Mouse (Mus musculus) liver, embryonic 16.5 days (tissue): Measurements from ENCODE around the gene Aplnr. TPM values are rescaled to one million over a fixed set of nuclear protein-coding genes. Genes with fewer than 3 reads are reported as not detected.

Source experiments
- ATAC-seq: fragments of 200-750 bp; cut with Nextera tagmentation; 2 replicates; pipeline ENCODE4 v1.8.0; 2017; ENCODE audit warnings: low read depth, mild to moderate bottlenecking, moderate number of reproducible peaks, moderate library complexity
- H3K27ac ChIP-seq: fragments of 300-500 bp; sonication (generic); 2 replicates; pipeline ENCODE4 v1.5.1; 2014; ENCODE audit warnings: mild to moderate bottlenecking, low read length
- H3K27me3 ChIP-seq: fragments of 300-500 bp; sonication (generic); 2 replicates; pipeline ENCODE4 v1.6.1; 2014; ENCODE audit warnings: low read depth, low read length, mixed read lengths; ENCODE audit not compliant: control insufficient read depth, insufficient read depth
- H3K36me3 ChIP-seq: fragments of 300-500 bp; sonication (generic); 2 replicates; pipeline ENCODE4 v1.6.1; 2014; ENCODE audit warnings: mild to moderate bottlenecking; ENCODE audit not compliant: control insufficient read depth, insufficient read depth
- H3K4me1 ChIP-seq: fragments of 300-500 bp; sonication (generic); 2 replicates; pipeline ENCODE4 v1.6.1; 2014; ENCODE audit warnings: low read depth, low read length, mixed read lengths; ENCODE audit not compliant: control insufficient read depth
- H3K4me2 ChIP-seq: fragments of 300-500 bp; sonication (generic); 2 replicates; pipeline ENCODE4 v1.6.1; 2014; ENCODE audit warnings: low read depth, low read length, mixed read lengths
- H3K4me3 ChIP-seq: fragments of 300-500 bp; sonication (generic); 2 replicates; pipeline ENCODE4 v1.5.1; 2014; ENCODE audit warnings: low read depth, mild to moderate bottlenecking, low read length
- H3K9ac ChIP-seq: fragments of 300-500 bp; sonication (generic); 2 replicates; pipeline ENCODE4 v1.6.1; 2014; ENCODE audit warnings: low read depth, low read length
- H3K9me3 ChIP-seq: fragments of 300-500 bp; sonication (generic); replicated peaks from 2 replicates; pipeline ENCODE4 v1.6.1; 2016; ENCODE audit warnings: low read length; ENCODE audit not compliant: control insufficient read depth
- WGBS: fragments of 180-500 bp; shearing (Covaris S2); extraction: QIAGEN DNeasy Blood & Tissue Kit; methylation state at CpG from one replicate; pipeline ENCODE4 v1.1.7; 2014; ENCODE audit not compliant: insufficient replicate concordance; 5-methylcytosine and 5-hydroxymethylcytosine counted together
- polyA plus RNA-seq: library from polyadenylated mRNA; unstranded; fragments of >200 nt; fragmentation: Nextera tagmentation; extraction: Ambion mirVana; gene quantifications from 2 replicates; pipeline ENCODE4 v1.2.1, GENCODE M21; 2015

The Aplnr gene
- polyA plus RNA-seq, 1 experiment from 2014 or later, result 2.7 TPM

DNA sequence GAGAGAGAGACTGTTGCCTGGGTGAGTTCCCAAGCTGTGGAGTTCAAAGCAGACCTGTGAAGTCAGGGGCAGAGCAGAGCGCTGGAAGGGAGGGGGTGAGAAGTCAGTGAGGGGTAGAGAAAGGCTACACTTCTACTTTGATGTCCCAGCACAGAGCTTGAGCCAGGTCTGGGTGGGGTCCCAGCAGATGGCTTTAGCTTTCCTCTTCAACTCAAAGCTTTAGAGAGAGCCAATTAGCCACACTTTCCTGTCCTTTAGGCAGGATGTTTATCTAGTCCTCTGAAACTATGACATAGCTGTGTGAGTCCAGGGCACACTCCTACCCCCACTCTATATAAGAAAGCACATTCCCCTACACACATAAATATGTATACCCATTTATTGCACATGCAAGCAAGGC is 4.3 kb upstream of the Aplnr start:
- Histone ChIP-seq H3K27me3 (no peaks in the 10 kb centered on the region), H3K9me3 (no peaks in the 10 kb centered on the region), H3K4me2 (no peak overlapping the region), H3K9ac (no peak overlapping the region), H3K36me3 (no peaks in the 10 kb centered on the region), H3K4me1 (peaks cover 10% of the 10 kb centered on the region), H3K4me3 (no peak overlapping the region), H3K27ac (no peak overlapping the region)
- ATAC-seq, result no peak
- WGBS, result 0% methylated on average over 1 of the region's 1 CpGs

DNA sequence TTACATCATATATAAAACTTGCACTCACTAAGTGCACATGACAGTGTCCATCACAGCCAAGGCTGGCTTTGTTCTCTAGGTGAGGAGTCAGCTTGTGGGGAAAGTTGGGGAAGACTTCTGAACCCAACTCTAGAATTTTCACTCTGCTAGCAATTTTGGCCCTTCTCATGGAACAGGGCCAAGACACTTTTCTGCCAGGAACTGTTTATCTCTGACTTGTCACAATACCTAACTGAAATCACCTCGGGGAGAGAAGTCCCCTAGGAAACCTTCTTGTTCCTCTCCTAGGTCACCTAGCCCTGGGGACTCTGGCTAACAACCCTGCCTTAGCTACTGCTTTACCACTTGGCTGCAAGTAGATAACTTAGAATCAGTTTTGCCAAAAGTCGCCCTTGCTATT is 3.8 kb upstream of the Aplnr start:
- H3K9me3 ChIP-seq, result no peaks in the 10 kb centered on the region
- 24% methylated on average over 2 of the region's 2 CpGs for WGBS
- ATAC-seq, result no peak
- H3K36me3 ChIP-seq, result no peaks in the 10 kb centered on the region
- H3K9ac ChIP-seq, result no peak overlapping the region
- no peaks in the 10 kb centered on the region for H3K27me3 ChIP-seq
- H3K27ac ChIP-seq, result no peak overlapping the region
- H3K4me3 ChIP-seq, result no peak overlapping the region
- H3K4me2 ChIP-seq, result no peak overlapping the region
- peaks cover 10% of the 10 kb centered on the region for H3K4me1 ChIP-seq

DNA sequence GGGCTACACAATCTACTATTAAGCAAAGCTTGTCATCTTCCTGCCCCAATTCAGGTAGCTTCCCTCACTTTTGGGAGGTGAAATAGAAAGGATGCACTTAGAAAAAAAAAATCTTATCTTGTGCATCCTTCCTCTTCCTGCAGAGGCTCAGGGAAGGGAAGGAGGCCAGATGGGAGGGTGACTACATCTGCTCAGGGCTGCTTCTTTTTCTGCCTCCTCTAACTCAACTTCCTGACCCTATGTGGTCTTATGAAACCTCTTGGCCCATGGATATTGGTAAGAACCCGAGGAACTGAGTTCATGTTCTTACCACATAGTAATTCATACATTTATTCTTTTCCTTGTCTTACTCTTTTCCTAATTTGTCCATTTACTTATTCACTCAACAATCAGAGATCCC is 926 bp upstream of the Aplnr start:
- H3K9me3 ChIP-seq, result no peaks in the 10 kb centered on the region
- H3K4me1 ChIP-seq, result peaks cover 10% of the 10 kb centered on the region
- H3K27ac ChIP-seq, result no peak overlapping the region
- H3K27me3 ChIP-seq, result no peaks in the 10 kb centered on the region
- no peak overlapping the region for H3K4me3 ChIP-seq
- 0% methylated on average over 1 of the region's 1 CpGs for WGBS
- H3K9ac ChIP-seq, result no peak overlapping the region
- ATAC-seq, result no peak
- H3K36me3 ChIP-seq, result no peaks in the 10 kb centered on the region
- no peak overlapping the region for H3K4me2 ChIP-seq

DNA sequence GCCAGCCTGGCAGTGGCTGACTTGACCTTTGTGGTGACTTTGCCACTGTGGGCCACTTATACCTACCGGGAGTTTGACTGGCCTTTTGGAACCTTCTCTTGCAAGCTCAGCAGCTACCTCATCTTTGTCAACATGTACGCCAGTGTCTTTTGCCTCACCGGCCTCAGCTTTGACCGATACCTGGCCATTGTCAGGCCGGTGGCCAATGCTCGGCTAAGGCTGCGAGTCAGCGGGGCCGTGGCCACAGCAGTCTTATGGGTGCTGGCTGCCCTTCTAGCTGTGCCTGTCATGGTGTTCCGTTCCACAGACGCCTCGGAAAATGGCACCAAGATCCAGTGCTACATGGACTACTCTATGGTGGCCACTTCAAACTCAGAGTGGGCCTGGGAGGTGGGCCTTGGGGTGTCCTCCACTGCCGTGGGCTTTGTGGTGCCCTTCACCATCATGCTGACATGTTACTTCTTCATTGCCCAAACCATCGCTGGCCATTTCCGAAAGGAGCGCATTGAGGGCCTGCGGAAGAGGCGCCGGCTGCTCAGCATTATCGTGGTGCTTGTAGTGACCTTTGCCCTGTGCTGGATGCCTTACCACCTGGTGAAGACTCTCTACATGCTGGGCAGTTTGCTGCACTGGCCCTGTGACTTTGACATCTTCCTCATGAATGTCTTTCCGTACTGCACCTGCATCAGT is 951 bp downstream of the Aplnr start:
- Histone ChIP-seq H3K36me3 (no peaks in the 10 kb centered on the region), H3K4me1 (peaks cover under 1% of the 10 kb centered on the region; the same call in 1 of the 2 replicates), H3K27ac (no peak overlapping the region), H3K9me3 (no peaks in the 10 kb centered on the region), H3K4me2 (0 out of 2 replicates have a peak overlapping the region, but pooled peaks have one; percentile 3), H3K27me3 (no peaks in the 10 kb centered on the region), H3K9ac (no peak overlapping the region), H3K4me3 (no peak overlapping the region)
- no peak for ATAC-seq
- WGBS, result 68% methylated on average over 21 of the region's 21 CpGs

DNA sequence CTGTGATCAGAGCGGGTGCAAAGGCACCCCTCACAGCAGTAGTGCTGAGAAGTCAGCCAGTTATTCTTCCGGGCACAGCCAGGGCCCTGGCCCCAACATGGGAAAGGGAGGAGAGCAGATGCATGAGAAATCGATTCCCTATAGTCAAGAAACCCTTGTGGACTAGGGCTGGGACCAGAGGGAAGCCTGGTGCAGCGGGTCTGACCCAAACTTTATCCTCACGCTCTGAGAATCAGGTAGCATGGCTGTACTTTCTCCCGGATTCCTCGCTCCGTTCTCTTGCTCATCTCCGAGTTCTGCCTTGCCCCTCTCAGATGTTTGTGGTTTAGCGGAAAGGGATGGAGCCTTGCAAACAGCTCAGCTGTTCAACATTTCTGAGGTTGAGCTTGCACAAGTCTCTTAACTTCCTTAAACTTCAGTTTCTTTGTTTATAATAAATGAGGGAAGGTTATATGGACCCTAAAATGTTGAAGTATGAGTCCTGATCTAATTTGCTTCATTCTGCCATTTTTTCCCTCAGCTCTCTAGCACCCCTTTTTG is 1.6 kb downstream of the Aplnr start:
- H3K4me3 ChIP-seq, result peak overlapping the region; percentile 16
- H3K9ac ChIP-seq, result no peak overlapping the region

DNA sequence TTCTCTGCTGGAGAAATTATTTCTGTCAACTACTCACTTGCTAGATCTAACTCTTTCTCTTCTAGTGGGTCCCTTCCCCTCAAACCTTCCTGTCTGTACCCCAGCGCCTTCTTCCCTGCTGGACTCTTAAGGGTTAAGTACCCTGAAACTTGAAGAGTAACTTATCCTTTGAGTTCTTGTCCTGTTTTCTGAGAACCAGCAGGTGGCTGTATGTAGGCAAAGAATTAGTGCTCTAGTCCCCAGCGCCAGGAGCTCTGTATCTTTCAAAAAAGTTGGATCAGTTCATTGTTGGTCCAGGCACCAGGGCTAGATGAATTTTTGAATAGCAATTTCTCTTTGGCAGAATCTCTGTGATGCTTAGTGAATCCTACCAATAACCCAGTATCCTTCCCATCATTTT is 2.1 kb downstream of the Aplnr start:
- H3K4me1 ChIP-seq, result no peaks in the 10 kb centered on the region; the same call in 1 of the 2 replicates
- no peak overlapping the region for H3K9ac ChIP-seq
- H3K36me3 ChIP-seq, result no peaks in the 10 kb centered on the region
- no peak overlapping the region for H3K4me2 ChIP-seq
- no peaks in the 10 kb centered on the region for H3K27me3 ChIP-seq
- H3K4me3 ChIP-seq, result no peak overlapping the region
- no peaks in the 10 kb centered on the region for H3K9me3 ChIP-seq
- 0 out of 2 replicates have a peak overlapping the region, but pooled peaks have one; percentile 7 for H3K27ac ChIP-seq
- WGBS, result 13% methylated on average over 2 of the region's 2 CpGs
- no peak for ATAC-seq

More for the DNA sequence above, 1.6 kb downstream of the Aplnr start:
- Histone ChIP-seq H3K36me3 (no peaks in the 10 kb centered on the region), H3K27ac (no peak overlapping the region), H3K27me3 (no peaks in the 10 kb centered on the region), H3K4me1 (no peaks in the 10 kb centered on the region; the same call in 1 of the 2 replicates), H3K4me2 (0 out of 2 replicates have a peak overlapping the region, but pooled peaks have one; percentile 3), H3K9me3 (no peaks in the 10 kb centered on the region)
- no peak for ATAC-seq
- 13% methylated on average over 10 of the region's 10 CpGs for WGBS

DNA sequence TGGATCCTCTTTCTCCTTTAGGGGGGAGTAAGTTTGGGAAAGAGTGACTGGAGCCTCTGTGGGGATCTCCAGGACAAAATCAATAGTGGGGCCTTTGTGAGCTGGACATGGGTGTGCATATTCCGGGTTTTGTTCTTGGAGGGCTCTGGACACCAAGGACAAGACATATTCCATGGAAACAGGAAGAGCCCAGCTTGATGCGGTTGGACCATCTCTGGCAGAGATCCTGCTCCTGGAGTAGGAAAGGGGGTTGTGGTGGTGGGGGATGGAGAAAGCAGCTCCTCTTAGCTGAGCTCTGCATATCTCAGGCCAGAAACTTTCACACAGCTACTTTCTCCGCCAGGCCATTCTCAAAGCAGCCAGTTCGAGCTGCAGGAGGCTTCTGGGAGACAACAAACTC is 3.4 kb downstream of the Aplnr start:
- H3K4me1 ChIP-seq, result no peaks in the 10 kb centered on the region; the same call in 1 of the 2 replicates
- no peaks in the 10 kb centered on the region for H3K36me3 ChIP-seq
- H3K9ac ChIP-seq, result no peak overlapping the region
- H3K9me3 ChIP-seq, result no peaks in the 10 kb centered on the region
- H3K4me3 ChIP-seq, result no peak overlapping the region
- H3K27me3 ChIP-seq, result no peaks in the 10 kb centered on the region
- H3K27ac ChIP-seq, result no peak overlapping the region
- H3K4me2 ChIP-seq, result no peak overlapping the region
- 31% methylated on average over 4 of the region's 4 CpGs for WGBS
- no peak for ATAC-seq

DNA sequence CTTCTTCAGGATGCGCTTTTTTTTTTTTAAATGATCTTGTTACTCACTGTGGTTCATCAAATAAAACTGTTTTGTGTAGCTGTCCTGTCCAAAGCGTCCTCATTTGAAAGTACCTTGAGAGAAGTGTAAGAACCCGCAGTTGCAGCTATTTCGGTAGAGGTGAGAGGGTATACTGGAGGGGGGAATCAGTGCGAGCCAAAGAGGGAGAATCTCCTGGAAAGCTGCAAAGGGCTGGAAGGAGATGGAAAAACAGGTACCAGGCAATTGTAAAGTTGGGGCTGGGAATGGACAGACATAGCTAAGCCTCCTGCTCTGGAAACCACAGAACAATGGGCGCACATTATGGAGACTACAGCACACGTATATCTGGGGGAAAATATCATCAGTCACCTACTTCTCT is 3.8 kb downstream of the Aplnr start:
- Histone ChIP-seq H3K36me3 (no peaks in the 10 kb centered on the region), H3K4me2 (no peak overlapping the region), H3K27ac (no peak overlapping the region), H3K9ac (no peak overlapping the region), H3K4me3 (no peak overlapping the region), H3K9me3 (no peaks in the 10 kb centered on the region), H3K27me3 (no peaks in the 10 kb centered on the region), H3K4me1 (no peaks in the 10 kb centered on the region; the same call in 1 of the 2 replicates)
- no peak for ATAC-seq
- WGBS, result 60% methylated on average over 7 of the region's 7 CpGs

DNA sequence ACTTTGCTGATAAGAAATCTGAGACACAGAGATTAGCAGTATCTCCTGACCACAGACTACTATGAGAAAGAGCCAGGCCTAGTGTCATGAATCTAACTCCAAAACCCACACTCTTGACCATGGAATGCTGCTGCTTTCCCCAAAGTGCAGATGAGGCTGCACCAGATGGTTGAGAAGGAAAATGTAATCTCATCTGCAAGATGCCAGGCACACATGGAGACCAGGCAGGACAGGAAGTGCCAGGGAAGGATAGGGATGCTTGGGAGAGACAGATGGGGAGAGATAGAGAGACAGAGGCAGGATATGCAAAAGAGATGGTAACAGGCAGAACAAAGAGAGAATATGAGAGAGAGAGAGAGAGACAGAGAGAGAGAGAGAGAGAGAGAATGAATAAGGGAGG is 4.8 kb downstream of the Aplnr start:
- H3K4me2 ChIP-seq, result no peak overlapping the region
- H3K9ac ChIP-seq, result no peak overlapping the region
- H3K27me3 ChIP-seq, result no peaks in the 10 kb centered on the region
- no peak for ATAC-seq
- H3K4me1 ChIP-seq, result no peaks in the 10 kb centered on the region; the same call in 1 of the 2 replicates
- no peak overlapping the region for H3K27ac ChIP-seq
- no peaks in the 10 kb centered on the region for H3K36me3 ChIP-seq
- H3K4me3 ChIP-seq, result no peak overlapping the region
- no peaks in the 10 kb centered on the region for H3K9me3 ChIP-seq
